ENCODE assay signal across 10 mouse cellular contexts in genomic region chr5:150116906-150117216, GRCm38 (mm10). TPM values are rescaled to one million over a fixed set of nuclear protein-coding genes. Genes with fewer than 3 reads are reported as not detected.
A peak's percentile ranks its signal among the peaks of the same experiment; 100 is the strongest.
DNase-seq lines count a peak whose midpoint lies in the region; ATAC-seq and TF ChIP-seq lines count a peak whose summit lies in the region.
"Had no signal": no experiment of that assay in that cellular context is flagged by ENCODE, and none has a peak within 500 bp of the region (broad histone marks: within the 10 kb centered on the region; RNA-seq: fewer than 3 reads in every experiment).

No protein-coding gene starts in this region.

- H3K9ac ChIP-seq in intestine, postnatal 0 days (ENCODE audit: low read depth, low read length): no peak overlapping the region
- H3K9ac ChIP-seq in intestine, embryonic 16.5 days (ENCODE audit: low read depth, low read length): no peak overlapping the region
- H3K9ac ChIP-seq in midbrain, embryonic 14.5 days (replicated peaks; ENCODE audit: low read length): no peak overlapping the region
- H3K9ac ChIP-seq: neural tube, embryonic 13.5 days had no signal

- H3K36me3 ChIP-seq in intestine, postnatal 0 days (ENCODE audit: control insufficient read depth, insufficient read depth): no peaks in the 10 kb centered on the region
- H3K36me3 ChIP-seq in intestine, embryonic 16.5 days (ENCODE audit: control insufficient read depth, insufficient read depth, low read length): no peaks in the 10 kb centered on the region
- no peaks in the 10 kb centered on the region for H3K36me3 ChIP-seq in splenic B cell, adult 2 months (ENCODE audit: control insufficient read depth, insufficient read depth, low read length, poor library complexity, severe bottlenecking)
- no peaks in the 10 kb centered on the region for H3K36me3 ChIP-seq in midbrain, embryonic 14.5 days (ENCODE audit: control insufficient read depth, insufficient read depth, low read length)
- H3K36me3 ChIP-seq: neural tube, embryonic 13.5 days had no signal

- no peak for ATAC-seq in intestine, postnatal 0 days
- no peak for ATAC-seq in intestine, embryonic 16.5 days
- ATAC-seq in midbrain, embryonic 14.5 days (ENCODE audit: low FRiP score, low TSS enrichment): no peak

- H3K9me3 ChIP-seq in intestine, postnatal 0 days (ENCODE audit: control insufficient read depth): no peaks in the 10 kb centered on the region
- H3K9me3 ChIP-seq in intestine, embryonic 16.5 days (ENCODE audit: control insufficient read depth, low read length): no peaks in the 10 kb centered on the region
- no peaks in the 10 kb centered on the region for H3K9me3 ChIP-seq in midbrain, embryonic 14.5 days (ENCODE audit: control insufficient read depth, low read length)
- H3K9me3 ChIP-seq: neural tube, embryonic 13.5 days had no signal

- WGBS in intestine, postnatal 0 days: 85% methylated on average over 6 of the region's 6 CpGs
- WGBS in intestine, embryonic 16.5 days: 86% methylated on average over 6 of the region's 6 CpGs
- 81% methylated on average over 6 of the region's 6 CpGs for WGBS in bone marrow, adult 2 months
- 85% methylated on average over 6 of the region's 6 CpGs for WGBS in midbrain, embryonic 14.5 days

- no peak for TF ChIP-seq POLR2A in bone marrow, adult 2 months (IDR thresholded peaks at IDR 0.05; ENCODE audit: borderline replicate concordance, control insufficient read depth, low read depth, low read length)

- H3K27me3 ChIP-seq in intestine, postnatal 0 days (replicated peaks; ENCODE audit: control insufficient read depth, insufficient read depth, low read length): no peaks in the 10 kb centered on the region
- H3K27me3 ChIP-seq in intestine, embryonic 16.5 days (replicated peaks; ENCODE audit: control insufficient read depth, insufficient read depth, low read length): no peaks in the 10 kb centered on the region
- no peaks in the 10 kb centered on the region for H3K27me3 ChIP-seq in splenic B cell, adult 2 months (ENCODE audit: control insufficient read depth, insufficient read depth, low read length, poor library complexity, severe bottlenecking)
- no peaks in the 10 kb centered on the region for H3K27me3 ChIP-seq in midbrain, embryonic 14.5 days (ENCODE audit: control insufficient read depth, insufficient read depth, low read length)
- H3K27me3 ChIP-seq: neural tube, embryonic 13.5 days had no signal

- no peaks in the 10 kb centered on the region for H3K4me1 ChIP-seq in intestine, postnatal 0 days (replicated peaks; ENCODE audit: control insufficient read depth, insufficient read depth, low read length)
- H3K4me1 ChIP-seq in intestine, embryonic 16.5 days (ENCODE audit: control insufficient read depth, insufficient read depth, low read length): 0 out of 2 replicates have a peak, but pooled peaks cover 6% of the 10 kb centered on the region
- peaks cover 3% of the 10 kb centered on the region; the same call in 1 of the 2 replicates for H3K4me1 ChIP-seq in bone marrow, adult 2 months (ENCODE audit: control insufficient read depth, insufficient read depth, low read length)
- peaks cover 19% of the 10 kb centered on the region for H3K4me1 ChIP-seq in midbrain, embryonic 14.5 days (ENCODE audit: control insufficient read depth, insufficient read depth, low read length)

- TF ChIP-seq CTCF in intestine, postnatal 0 days (IDR thresholded peaks at IDR 0.05; ENCODE audit: low read depth): peak; percentile 55
- TF ChIP-seq CTCF in bone marrow, adult 2 months (IDR thresholded peaks at IDR 0.05; ENCODE audit: control insufficient read depth, insufficient read depth, low read length): peak; percentile 61

- H3K4me2 ChIP-seq in intestine, postnatal 0 days (replicated peaks; ENCODE audit: low read depth): no peak overlapping the region
- H3K4me2 ChIP-seq in intestine, embryonic 16.5 days (ENCODE audit: low read depth, low read length): no peak overlapping the region
- H3K4me2 ChIP-seq in midbrain, embryonic 14.5 days (ENCODE audit: low read length): no peak overlapping the region
- H3K4me2 ChIP-seq: neural tube, embryonic 13.5 days had no signal

- no peak overlapping the region for H3K4me3 ChIP-seq in intestine, postnatal 0 days (ENCODE audit: low read depth, low read length)
- no peak overlapping the region for H3K4me3 ChIP-seq in intestine, embryonic 16.5 days (ENCODE audit: low read length)
- no peak overlapping the region for H3K4me3 ChIP-seq in bone marrow, adult 2 months (replicated peaks; ENCODE audit: control insufficient read depth, low read depth, low read length)
- H3K4me3 ChIP-seq in midbrain, embryonic 14.5 days (replicated peaks; ENCODE audit: low read depth, low read length): no peak overlapping the region
- H3K4me3 ChIP-seq: neural tube, embryonic 13.5 days had no signal

- DNase-seq in CD8-positive naive resting alpha-beta T cell, adult 2 months (ENCODE audit: low read depth in 2 of 2, low spot score in 2 of 2): peak; percentile 36 to 58
- peak; percentile 66 for DNase-seq in splenic B cell, adult 2 months (ENCODE audit: low read depth, low spot score)
- DNase-seq in layer of hippocampus, postnatal 14 days (ENCODE audit: low spot score in 2 of 2): no peak
- DNase-seq in midbrain, embryonic 14.5 days: no peak
- no peak for DNase-seq in urinary bladder, postnatal 25 days (ENCODE audit: low spot score)
- DNase-seq: gastrocnemius, postnatal 14 days had no signal

- H3K27ac ChIP-seq in intestine, postnatal 0 days (ENCODE audit: low read depth, low read length): no peak overlapping the region
- no peak overlapping the region for H3K27ac ChIP-seq in intestine, embryonic 16.5 days (ENCODE audit: low read length)
- H3K27ac ChIP-seq in bone marrow, adult 2 months (ENCODE audit: control insufficient read depth, insufficient read depth, low read depth, low read length, poor library complexity): peak overlapping the region; percentile 44
- no peak overlapping the region for H3K27ac ChIP-seq in midbrain, embryonic 14.5 days (replicated peaks; ENCODE audit: low read depth, low read length)

RNA-seq across cellular contexts. Expression of gene Fry, which starts 1.6 kb away (rescaled TPM):
- polyA plus RNA-seq in intestine, postnatal 0 days (2015; fragmentation: Nextera tagmentation; extraction: Ambion mirVana): 5.1 and 5.5 TPM in 2 replicates
- polyA plus RNA-seq in intestine, embryonic 16.5 days (2015; fragmentation: Nextera tagmentation; extraction: Ambion mirVana): 5.6 and 6.1 TPM in 2 replicates
- 10.8 and 20.0 TPM in 2 replicates for polyA plus RNA-seq in bone marrow, adult 2 months (2011; ENCODE audit: insufficient read depth, insufficient read length, low replicate concordance, missing spikeins)
- 100 to 1,000 TPM; 228 to 239 TPM for total RNA-seq in layer of hippocampus, postnatal 14 days (2021)
- polyA plus RNA-seq in midbrain, embryonic 14.5 days (2014; fragmentation: Nextera tagmentation; extraction: Ambion mirVana): 65.9 and 68.5 TPM in 2 replicates

Comparison
In these comparisons a context has a peak if more than half of its experiments do, and no peak if none do; other contexts are left out.
1. DNase-seq: peak in CD8-positive naive resting alpha-beta T cell, adult 2 months (2 of 2) and splenic B cell, adult 2 months (single experiment); none in layer of hippocampus, postnatal 14 days (0 of 2), midbrain, embryonic 14.5 days (single experiment) and urinary bladder, postnatal 25 days (single experiment).